Mouse (Mus musculus): ENCODE data around the gene Chd6. TPM values are rescaled to one million over a fixed set of nuclear protein-coding genes. Genes with fewer than 3 reads are reported as not detected.
A peak's percentile ranks its signal among the peaks of the same experiment; 100 is the strongest.

The Chd6 gene
- 15.8 and 19.0 TPM in 2 replicates for polyA plus RNA-seq (2014; fragmentation: Nextera tagmentation; extraction: Ambion mirVana)

DNA sequence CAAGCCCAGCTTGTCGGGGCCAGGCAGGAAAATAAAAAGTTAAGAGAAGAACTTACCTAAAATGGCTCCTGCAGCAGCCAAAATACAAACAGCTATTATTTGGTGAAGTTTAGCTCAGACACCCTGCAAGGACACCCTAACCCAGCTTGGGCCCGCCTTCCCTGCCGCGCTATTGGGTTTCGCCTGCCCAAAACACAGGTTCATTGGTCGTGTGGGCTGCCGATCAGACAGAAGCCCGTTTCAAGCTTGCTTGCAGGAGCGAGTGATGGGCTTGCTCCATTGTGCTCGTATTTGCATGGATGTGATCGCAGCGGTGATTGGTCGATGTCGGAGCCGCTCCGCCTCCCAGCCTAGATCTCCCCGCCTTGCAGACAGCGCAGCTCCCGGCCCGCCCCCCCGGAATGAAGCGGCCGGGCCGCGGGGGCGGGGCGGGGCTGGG lies at the start of gene Chd6:
TSS of gene Chd6 (minus strand) at position 143 of the 439 bp plus-strand sequence.
- Histone ChIP-seq H3K4me2 (peak within 1 kb of the TSS; percentile 94), H3K9me3 (ENCODE audit: control insufficient read depth, low read length) (no peaks in the 10 kb centered on the region), H3K4me3 (ENCODE audit: low read depth, low read length) (peak within 1 kb of the TSS; percentile 83), H3K36me3 (ENCODE audit: control insufficient read depth, insufficient read depth, low read length) (no peaks in the 10 kb centered on the region), H3K9ac (ENCODE audit: low read depth, low read length) (peak within 1 kb of the TSS; percentile 91), H3K27me3 (replicated peaks; ENCODE audit: control insufficient read depth, insufficient read depth, low read length) (no peaks in the 10 kb centered on the region), H3K27ac (ENCODE audit: low read depth, low read length) (peak within 1 kb of the TSS; percentile 96), H3K4me1 (replicated peaks; ENCODE audit: control insufficient read depth, insufficient read depth, low read length) (peaks cover 12% of the 10 kb centered on the region)
- under 1% methylated on average over 25 of the region's 27 CpGs for WGBS
- DNase-seq (ENCODE audit: low spot score) (peak; percentile 90), ATAC-seq (replicated peaks; ENCODE audit: low FRiP score) (peak; percentile 99)

DNA sequence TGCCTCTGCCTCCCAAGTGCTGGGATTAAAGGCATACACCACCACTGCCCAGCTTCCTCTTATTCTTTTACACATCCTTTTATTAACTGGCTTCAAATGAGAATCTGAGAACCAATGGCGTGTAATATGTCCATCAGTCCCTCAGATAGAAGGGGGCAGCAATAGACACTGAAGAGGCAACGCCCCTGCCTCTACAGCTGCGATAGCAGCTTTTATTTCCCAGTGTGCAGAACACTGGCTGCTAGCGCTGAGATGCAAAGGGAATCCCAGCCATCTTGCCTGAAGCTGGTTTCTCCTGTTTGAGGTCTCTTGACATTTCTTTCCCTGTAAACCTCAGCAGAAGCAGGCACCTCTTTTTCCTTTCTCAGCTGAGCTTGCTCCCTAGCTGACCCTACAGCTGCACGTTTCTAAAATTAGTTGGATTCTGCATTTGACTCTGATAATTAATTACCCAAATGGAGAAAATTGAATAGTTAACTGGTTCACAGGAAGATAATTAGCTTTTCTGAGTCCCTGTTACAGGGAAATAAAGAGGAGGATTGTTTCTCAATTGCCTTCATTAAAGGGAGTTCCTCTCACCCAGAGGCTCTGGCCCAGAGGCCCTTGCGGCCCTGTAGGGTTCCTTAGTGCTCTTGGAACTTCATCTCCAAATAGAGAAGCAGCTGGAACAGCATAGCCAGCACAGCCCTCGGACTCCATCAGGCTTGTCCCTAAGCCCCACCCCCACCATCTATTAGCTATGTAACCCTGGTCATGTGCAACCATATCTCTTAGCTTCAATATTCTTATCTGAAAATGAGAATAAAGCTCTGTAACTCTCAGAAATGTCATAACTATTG lies 41.3 kb upstream of the Chd6 start:
- DNase-seq (ENCODE audit: low spot score) (no peak), ATAC-seq (replicated peaks; ENCODE audit: low FRiP score) (no peak)
- H3K27ac ChIP-seq (ENCODE audit: low read depth, low read length) = no peak overlapping the region
- H3K4me3 ChIP-seq (ENCODE audit: low read depth, low read length) = no peak overlapping the region
- H3K4me2 ChIP-seq = no peak overlapping the region
- no peak overlapping the region for H3K9ac ChIP-seq (ENCODE audit: low read depth, low read length)
- WGBS = 69% methylated on average over 7 of the region's 7 CpGs
- H3K27me3 ChIP-seq (replicated peaks; ENCODE audit: control insufficient read depth, insufficient read depth, low read length) = no peaks in the 10 kb centered on the region
- no peaks in the 10 kb centered on the region for H3K36me3 ChIP-seq (ENCODE audit: control insufficient read depth, insufficient read depth, low read length)
- no peaks in the 10 kb centered on the region for H3K9me3 ChIP-seq (ENCODE audit: control insufficient read depth, low read length)
- H3K4me1 ChIP-seq (replicated peaks; ENCODE audit: control insufficient read depth, insufficient read depth, low read length) = no peaks in the 10 kb centered on the region

DNA sequence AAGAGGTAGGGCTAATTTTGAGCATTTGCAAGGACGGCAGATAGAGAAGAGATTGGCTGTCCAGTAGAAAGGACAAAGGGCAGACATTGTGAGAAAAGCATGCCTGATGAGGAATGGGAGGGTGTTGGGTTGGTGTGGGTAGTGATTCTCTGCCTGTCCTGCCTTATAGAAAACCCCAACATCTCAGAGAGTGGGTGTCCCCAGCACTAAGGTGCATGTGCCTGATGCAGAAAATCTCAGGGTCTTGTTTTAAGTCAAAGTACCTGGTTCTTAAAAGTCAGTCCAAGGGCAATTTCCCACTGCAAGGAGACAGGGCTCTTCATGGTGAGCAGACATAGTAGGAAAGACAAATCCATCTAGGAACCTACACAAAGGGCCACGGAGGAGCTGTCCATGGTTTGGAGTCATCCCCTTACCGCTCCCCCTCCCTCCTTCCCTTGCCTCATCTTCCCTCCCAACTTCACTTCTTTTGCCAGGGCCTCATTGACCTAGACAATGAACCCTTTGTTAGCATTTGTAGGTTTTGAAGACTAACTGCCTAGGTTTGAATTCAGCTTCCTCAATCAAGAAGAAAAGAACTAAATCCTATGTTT lies 39.6 kb upstream of the Chd6 start:
- no peak overlapping the region for H3K4me2 ChIP-seq
- DNase-seq (ENCODE audit: low spot score) = no peak
- no peaks in the 10 kb centered on the region for H3K36me3 ChIP-seq (ENCODE audit: control insufficient read depth, insufficient read depth, low read length)
- no peaks in the 10 kb centered on the region for H3K4me1 ChIP-seq (replicated peaks; ENCODE audit: control insufficient read depth, insufficient read depth, low read length)
- no peaks in the 10 kb centered on the region for H3K9me3 ChIP-seq (ENCODE audit: control insufficient read depth, low read length)
- no peak overlapping the region for H3K9ac ChIP-seq (ENCODE audit: low read depth, low read length)
- ATAC-seq (replicated peaks; ENCODE audit: low FRiP score) = no peak
- no peak overlapping the region for H3K4me3 ChIP-seq (ENCODE audit: low read depth, low read length)
- no peak overlapping the region for H3K27ac ChIP-seq (ENCODE audit: low read depth, low read length)
- no peaks in the 10 kb centered on the region for H3K27me3 ChIP-seq (replicated peaks; ENCODE audit: control insufficient read depth, insufficient read depth, low read length)
- WGBS = 50% methylated on average over 3 of the region's 3 CpGs

DNA sequence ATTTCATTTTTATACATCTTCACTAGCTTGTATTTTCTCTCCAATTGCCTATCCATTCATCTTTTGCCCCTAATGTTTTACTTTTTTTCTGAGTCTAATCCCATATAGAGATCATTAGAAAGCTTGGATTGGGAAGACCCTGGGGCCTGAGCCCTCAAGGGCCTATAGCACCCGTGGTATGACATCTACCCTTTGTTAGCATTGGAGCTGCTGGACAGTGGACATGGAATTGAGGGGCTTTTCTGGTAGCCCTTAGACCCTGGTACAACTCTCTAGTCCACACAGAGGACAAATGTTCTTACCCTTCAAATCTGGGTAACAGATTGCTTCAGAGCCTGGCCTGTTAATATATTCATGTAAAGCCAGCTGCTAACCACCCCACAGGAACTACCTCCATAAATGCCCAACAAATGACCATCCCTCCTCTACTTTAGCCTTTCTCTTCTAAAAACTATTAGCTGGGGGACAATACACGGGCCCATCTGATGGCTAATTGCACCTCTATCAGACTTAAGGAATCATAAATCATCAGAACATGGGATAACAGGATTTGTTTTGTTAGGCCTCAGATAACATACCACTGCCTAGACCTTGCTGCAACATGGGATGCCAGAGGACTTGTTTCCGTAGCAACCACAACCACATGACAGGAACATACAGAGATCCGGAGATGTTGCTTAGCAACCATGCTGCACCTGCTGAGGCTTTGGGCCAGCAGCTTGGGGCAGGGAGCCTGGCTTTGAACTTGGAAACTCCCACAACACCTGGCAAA lies 39.0 kb upstream of the Chd6 start:
- Histone ChIP-seq H3K9ac (ENCODE audit: low read depth, low read length) (no peak overlapping the region), H3K4me3 (ENCODE audit: low read depth, low read length) (no peak overlapping the region), H3K9me3 (ENCODE audit: control insufficient read depth, low read length) (no peaks in the 10 kb centered on the region), H3K4me2 (no peak overlapping the region), H3K27me3 (replicated peaks; ENCODE audit: control insufficient read depth, insufficient read depth, low read length) (no peaks in the 10 kb centered on the region), H3K27ac (ENCODE audit: low read depth, low read length) (no peak overlapping the region), H3K36me3 (ENCODE audit: control insufficient read depth, insufficient read depth, low read length) (no peaks in the 10 kb centered on the region), H3K4me1 (replicated peaks; ENCODE audit: control insufficient read depth, insufficient read depth, low read length) (no peaks in the 10 kb centered on the region)
- DNase-seq (ENCODE audit: low spot score) (no peak), ATAC-seq (replicated peaks; ENCODE audit: low FRiP score) (no peak)
- 68% methylated on average over 4 of the region's 4 CpGs for WGBS

DNA sequence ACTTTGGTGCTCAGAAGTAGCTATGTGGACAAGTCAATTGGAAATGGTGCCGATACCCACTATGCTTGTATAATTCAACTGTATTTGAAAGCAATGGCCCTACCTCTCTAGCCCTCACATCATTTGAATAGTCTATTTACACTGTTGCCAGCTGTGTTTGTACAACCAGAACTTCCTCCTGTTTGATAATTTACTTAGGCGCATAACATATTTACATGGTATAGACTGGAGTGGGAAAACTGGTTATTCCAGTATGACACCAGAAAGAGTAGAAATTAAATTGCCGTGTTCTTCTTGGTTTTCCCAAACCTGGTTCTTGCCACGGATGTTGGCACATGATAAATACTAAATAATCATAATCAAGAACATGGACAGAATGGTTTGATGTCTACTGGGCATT lies 35.9 kb upstream of the Chd6 start:
- H3K4me3 ChIP-seq (ENCODE audit: low read depth, low read length) = no peak overlapping the region
- H3K36me3 ChIP-seq (ENCODE audit: control insufficient read depth, insufficient read depth, low read length) = no peaks in the 10 kb centered on the region
- 78% methylated on average over 4 of the region's 4 CpGs for WGBS
- H3K4me1 ChIP-seq (replicated peaks; ENCODE audit: control insufficient read depth, insufficient read depth, low read length) = no peaks in the 10 kb centered on the region
- no peak overlapping the region for H3K9ac ChIP-seq (ENCODE audit: low read depth, low read length)
- H3K4me2 ChIP-seq = no peak overlapping the region
- ATAC-seq (replicated peaks; ENCODE audit: low FRiP score) (no peak), DNase-seq (ENCODE audit: low spot score) (no peak)
- no peak overlapping the region for H3K27ac ChIP-seq (ENCODE audit: low read depth, low read length)
- H3K27me3 ChIP-seq (replicated peaks; ENCODE audit: control insufficient read depth, insufficient read depth, low read length) = no peaks in the 10 kb centered on the region
- H3K9me3 ChIP-seq (ENCODE audit: control insufficient read depth, low read length) = no peaks in the 10 kb centered on the region

DNA sequence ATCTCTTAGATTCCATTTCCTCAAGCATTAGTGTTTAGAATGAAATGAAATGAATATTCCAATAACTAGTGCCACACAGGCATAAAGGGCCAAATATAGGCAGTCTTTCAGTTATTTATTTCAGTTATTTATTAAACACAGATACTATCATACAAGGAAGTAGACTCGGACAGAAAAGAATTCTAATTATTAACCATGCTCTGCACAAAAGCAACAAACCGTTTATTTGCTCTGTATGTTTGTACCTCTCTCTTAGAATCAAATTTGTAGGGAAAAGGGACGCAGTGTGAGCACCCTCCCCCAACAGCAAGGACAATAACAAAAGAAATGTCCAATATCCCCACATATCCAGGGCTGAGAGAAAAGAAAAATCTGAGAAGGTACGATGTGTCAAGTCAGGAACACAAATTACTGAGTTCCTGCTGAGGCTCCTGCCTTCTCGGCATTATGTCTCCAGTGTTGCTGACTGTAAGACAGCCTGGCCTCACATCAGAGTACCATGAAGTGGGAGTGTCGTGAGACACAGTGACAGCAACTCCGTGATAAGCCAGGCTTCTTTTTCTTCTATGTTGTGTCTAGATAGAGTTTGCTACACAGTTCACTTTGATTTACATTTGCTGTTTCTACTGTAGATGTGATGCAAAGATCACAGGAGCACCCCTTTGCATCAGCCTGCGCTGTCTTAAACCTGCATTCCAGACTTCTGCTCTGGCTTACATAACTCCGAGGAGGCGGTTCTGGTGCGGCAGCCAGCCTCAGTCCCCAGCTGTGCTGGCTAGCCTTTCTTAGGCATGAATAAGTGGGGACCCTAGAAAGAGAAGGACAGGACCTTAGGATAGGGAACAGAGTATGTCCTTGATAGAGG lies 30.0 kb upstream of the Chd6 start:
- Histone ChIP-seq H3K4me1 (replicated peaks; ENCODE audit: control insufficient read depth, insufficient read depth, low read length) (no peaks in the 10 kb centered on the region), H3K9ac (ENCODE audit: low read depth, low read length) (no peak overlapping the region), H3K27me3 (replicated peaks; ENCODE audit: control insufficient read depth, insufficient read depth, low read length) (no peaks in the 10 kb centered on the region), H3K4me2 (no peak overlapping the region), H3K27ac (ENCODE audit: low read depth, low read length) (no peak overlapping the region), H3K4me3 (ENCODE audit: low read depth, low read length) (no peak overlapping the region), H3K36me3 (ENCODE audit: control insufficient read depth, insufficient read depth, low read length) (no peaks in the 10 kb centered on the region), H3K9me3 (ENCODE audit: control insufficient read depth, low read length) (no peaks in the 10 kb centered on the region)
- ATAC-seq (replicated peaks; ENCODE audit: low FRiP score) = no peak
- WGBS = 67% methylated on average over 11 of the region's 11 CpGs
- no peak for DNase-seq (ENCODE audit: low spot score)

DNA sequence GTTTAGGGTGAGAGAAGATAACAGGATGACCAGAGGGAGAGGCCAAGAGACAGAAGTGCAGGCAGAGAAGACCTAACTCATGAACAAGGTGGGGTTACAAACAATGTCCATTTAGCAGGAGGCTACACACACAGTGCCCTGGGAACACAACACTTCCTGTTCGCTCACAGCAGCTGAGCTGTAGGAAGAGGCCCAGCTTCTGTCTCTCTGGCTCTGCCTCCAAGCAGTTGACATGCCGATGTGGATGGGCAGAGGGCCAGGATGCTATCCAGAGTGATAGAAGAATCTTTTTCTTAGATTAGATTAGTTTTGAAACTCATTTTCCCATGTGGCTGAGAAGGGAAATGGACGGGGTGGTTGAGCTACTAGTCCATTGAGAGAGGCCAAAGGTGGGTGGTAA lies 28.1 kb upstream of the Chd6 start:
- no peak for ATAC-seq (replicated peaks; ENCODE audit: low FRiP score)
- no peak overlapping the region for H3K27ac ChIP-seq (ENCODE audit: low read depth, low read length)
- H3K9ac ChIP-seq (ENCODE audit: low read depth, low read length) = no peak overlapping the region
- no peaks in the 10 kb centered on the region for H3K36me3 ChIP-seq (ENCODE audit: control insufficient read depth, insufficient read depth, low read length)
- no peak for DNase-seq (ENCODE audit: low spot score)
- no peaks in the 10 kb centered on the region for H3K4me1 ChIP-seq (replicated peaks; ENCODE audit: control insufficient read depth, insufficient read depth, low read length)
- H3K9me3 ChIP-seq (ENCODE audit: control insufficient read depth, low read length) = no peaks in the 10 kb centered on the region
- H3K27me3 ChIP-seq (replicated peaks; ENCODE audit: control insufficient read depth, insufficient read depth, low read length) = no peaks in the 10 kb centered on the region
- 56% methylated on average over 3 of the region's 3 CpGs for WGBS
- no peak overlapping the region for H3K4me2 ChIP-seq
- no peak overlapping the region for H3K4me3 ChIP-seq (ENCODE audit: low read depth, low read length)
